Mouse (Mus musculus): ENCODE data around the gene Abhd15.

The Abhd15 gene

GRCm38 (mm10) chr11:77514832-77515636 lies at the start of gene Abhd15:
Gene Abhd15 (plus strand): TSS chr11:77515121.
- DNase-seq (ENCODE audit: low spot score) = peak; percentile 48

- DNase-seq (ENCODE audit: low spot score) = no peak
These were observed 48.4 kb upstream of the Abhd15 start for GRCm38 (mm10) chr11:77466544-77466943.

GRCm38 (mm10) chr11:77467157-77467556 lies 47.8 kb upstream of the Abhd15 start:
- peak; percentile 87 for DNase-seq (ENCODE audit: low spot score)

DNA sequence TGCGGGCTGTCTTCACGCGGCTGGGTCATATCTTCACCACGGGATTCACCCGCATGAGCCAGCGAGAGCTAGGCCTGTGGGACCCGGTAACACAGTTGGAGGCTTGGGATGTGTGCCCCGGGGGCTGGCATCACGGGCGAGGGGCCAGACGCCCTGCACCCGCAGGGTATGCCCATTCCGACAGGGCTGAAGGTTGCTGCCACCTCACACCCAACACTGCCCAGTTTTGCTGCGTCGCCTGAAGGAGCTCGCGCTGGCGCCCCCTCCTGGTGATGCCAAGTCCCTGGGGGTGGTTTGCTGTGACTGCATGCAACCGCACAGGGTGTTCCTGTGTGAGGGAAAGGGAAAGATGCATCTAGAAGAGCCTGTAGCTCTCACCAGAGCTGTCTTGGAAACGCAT lies 47.1 kb upstream of the Abhd15 start:
- peak; percentile 82 for DNase-seq (ENCODE audit: low spot score)

GRCm38 (mm10) chr11:77468397-77468796 lies 46.5 kb upstream of the Abhd15 start:
- no peak for DNase-seq (ENCODE audit: low spot score)

DNA sequence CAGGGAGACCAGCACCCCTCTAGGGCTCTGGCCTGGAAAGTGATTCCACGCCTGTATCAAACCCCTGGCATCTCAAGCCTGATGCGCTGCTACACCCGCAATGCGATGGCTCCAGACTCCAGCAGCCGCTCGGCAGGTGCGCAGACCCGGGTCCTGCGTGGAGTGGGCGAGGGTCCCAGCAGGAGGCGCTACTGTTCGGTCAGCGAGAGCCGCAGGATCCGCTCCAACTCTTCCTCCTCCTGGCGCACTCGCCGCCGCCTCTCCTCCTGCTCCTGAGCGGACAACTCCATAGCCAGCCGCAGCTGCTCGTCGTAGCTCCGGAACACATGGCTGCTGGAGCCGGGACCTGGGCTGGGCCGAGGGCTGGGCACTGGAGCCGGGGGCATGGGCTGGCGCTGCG lies 43.5 kb upstream of the Abhd15 start:
- DNase-seq (ENCODE audit: low spot score) = no peak

- DNase-seq (ENCODE audit: low spot score) = no peak
These were observed 42.1 kb upstream of the Abhd15 start for GRCm38 (mm10) chr11:77472775-77473174.

DNA sequence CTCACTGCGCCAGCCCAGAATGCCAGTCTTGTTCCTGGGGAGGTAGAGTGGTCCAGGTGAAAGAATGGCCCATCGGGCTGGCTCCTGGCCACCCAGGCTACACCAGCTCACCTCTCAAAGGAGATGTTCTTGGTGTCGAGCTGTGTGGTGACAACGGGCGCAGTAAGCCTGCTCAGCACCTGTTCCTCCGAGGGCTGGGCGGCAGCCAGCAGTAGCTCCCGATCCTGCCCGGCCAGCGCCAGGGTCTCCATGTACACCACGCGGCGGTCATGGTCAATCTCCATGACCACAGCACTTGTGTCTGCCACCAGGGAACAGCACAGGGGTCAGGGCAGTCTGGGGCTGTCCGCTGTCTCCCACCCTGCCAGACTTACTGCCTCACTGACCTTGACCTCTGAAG lies 38.7 kb upstream of the Abhd15 start:
- no peak for DNase-seq (ENCODE audit: low spot score)

DNA sequence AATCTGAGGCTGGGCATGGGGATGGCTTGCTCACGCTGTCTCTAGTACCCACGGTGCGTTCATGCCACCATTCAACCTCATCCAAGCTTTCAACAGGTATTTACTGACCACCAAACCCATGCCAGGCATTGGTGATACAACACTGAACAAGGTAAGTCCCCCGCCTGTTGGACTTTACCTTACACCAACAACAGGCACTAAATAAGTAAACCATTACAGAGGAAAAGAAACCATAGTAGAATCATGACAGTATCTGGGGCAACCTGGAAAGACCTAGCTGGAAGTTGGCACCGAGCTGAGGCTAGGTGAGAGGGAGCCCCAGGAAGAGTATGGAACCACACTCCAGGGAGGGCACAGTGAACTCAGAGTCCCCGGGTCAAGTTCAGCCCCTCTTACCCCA lies 38.0 kb upstream of the Abhd15 start:
- DNase-seq (ENCODE audit: low spot score) = no peak

DNA sequence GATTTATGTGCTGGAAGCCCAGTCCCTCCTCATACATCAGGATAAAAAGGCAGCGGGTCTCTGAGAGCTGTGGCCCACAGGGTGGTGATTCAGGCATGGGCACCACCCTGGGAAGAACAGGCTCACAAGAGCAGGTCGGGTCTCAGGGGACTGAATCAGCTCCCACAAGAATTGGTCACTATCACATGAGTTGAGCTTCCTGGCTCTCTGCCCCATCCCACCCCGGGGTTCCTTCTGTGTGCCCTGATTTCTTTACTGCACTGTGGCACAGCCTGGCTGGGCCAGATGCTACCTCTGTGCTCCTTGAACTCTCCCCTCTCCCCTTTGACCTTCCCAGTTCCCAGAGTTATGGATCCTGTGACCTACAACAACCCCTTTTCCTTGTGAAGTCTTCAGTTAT lies 31.9 kb upstream of the Abhd15 start:
- no peak for DNase-seq (ENCODE audit: low spot score)

GRCm38 (mm10) chr11:77483510-77484255 lies 31.2 kb upstream of the Abhd15 start:
- DNase-seq (ENCODE audit: low spot score) = peak; percentile 76

- DNase-seq (ENCODE audit: low spot score) = no peak
These were observed 29.7 kb upstream of the Abhd15 start for GRCm38 (mm10) chr11:77485229-77485628.

DNA sequence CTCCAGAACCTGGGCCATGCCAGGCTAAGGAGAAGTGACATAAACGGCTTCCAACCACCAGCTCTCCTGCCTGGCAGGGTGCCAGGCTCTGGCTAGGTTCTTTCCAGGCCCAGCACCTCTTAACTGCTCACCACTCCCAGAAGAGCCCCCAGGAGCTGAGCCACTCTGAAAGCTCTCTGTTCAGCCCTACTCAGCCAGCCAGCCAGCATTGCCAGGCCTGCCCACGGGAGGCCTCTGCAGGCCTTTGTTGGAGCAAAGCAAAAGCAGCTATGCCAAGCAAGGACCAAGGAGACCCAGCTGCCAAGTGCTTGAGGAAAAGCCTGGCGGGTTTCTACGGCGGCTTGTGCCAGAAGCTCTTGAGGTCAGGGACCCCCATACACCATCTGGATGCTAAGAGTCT lies 28.1 kb upstream of the Abhd15 start:
- no peak for DNase-seq (ENCODE audit: low spot score)

DNA sequence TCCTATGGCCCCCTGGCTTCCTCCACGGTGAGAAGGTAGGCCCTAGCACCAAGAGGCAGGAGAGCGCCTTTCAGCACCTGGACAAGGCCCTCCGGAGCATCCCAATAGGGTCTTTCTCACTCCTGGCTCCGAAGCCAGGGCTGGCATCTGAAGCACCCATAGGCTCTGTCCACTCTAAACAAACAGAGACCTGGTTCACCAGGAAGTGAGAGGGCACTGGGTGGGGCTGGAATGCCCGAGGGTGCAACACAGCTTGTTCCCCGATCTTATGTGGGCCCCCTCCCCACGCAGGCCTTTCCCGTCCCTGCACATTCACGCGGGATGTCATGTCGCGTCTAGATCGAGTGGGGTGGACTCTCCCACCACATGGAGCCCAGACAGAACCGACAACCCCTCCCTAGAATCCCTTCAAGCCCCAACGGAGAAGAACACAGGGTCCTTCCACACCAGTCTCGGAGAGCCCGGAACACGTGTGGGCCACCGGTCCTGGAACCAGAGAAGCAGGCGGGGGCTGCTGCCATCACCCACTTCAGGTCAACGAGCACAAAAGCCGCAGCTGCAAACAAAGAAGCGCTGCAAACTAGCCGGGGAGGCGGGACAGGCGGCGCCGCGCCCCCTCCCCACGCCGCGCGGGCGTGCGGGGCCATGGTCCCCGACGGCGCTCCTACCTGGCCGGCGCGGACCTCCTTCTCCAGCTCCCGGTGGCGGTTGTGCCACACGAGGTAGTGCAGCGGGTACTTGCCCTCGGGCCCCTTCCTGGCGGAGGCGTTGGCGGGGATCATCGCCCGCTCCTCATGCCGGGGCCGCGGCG lies 25.9 kb upstream of the Abhd15 start:
- no peak for DNase-seq (ENCODE audit: low spot score)

- DNase-seq (ENCODE audit: low spot score) = peak; percentile 31
These were observed 25.2 kb upstream of the Abhd15 start, which contains the start of gene Ankrd13b for GRCm38 (mm10) chr11:77489591-77490235. Gene Ankrd13b (minus strand): TSS chr11:77489678.

DNA sequence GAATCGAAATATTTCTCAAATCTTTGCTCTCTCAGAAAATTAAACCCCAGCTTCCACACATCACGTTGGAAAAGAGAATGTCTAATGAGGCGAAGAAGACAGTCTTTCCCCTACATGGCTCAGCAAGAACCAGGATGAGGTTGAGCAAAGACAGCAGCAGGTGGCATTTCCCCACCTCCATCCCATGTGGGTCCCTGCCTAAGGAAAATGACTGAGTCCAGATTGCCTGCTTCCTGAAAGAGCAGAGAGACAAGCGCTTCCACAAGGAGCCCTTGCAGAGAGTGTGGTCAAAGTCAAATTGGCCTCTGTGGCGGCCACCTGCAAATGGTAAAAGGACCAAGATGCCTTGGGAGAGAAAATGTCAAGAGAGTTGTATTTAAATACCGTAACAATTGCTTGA lies 24.5 kb upstream of the Abhd15 start:
- no peak for DNase-seq (ENCODE audit: low spot score)

GRCm38 (mm10) chr11:77491123-77491501 lies 23.8 kb upstream of the Abhd15 start:
- DNase-seq (ENCODE audit: low spot score) = peak; percentile 87

GRCm38 (mm10) chr11:77491502-77492291 lies 23.2 kb upstream of the Abhd15 start:
- no peak for DNase-seq (ENCODE audit: low spot score)

- DNase-seq (ENCODE audit: low spot score) = peak; percentile 20
These were observed 22.5 kb upstream of the Abhd15 start for GRCm38 (mm10) chr11:77492311-77492871.

DNA sequence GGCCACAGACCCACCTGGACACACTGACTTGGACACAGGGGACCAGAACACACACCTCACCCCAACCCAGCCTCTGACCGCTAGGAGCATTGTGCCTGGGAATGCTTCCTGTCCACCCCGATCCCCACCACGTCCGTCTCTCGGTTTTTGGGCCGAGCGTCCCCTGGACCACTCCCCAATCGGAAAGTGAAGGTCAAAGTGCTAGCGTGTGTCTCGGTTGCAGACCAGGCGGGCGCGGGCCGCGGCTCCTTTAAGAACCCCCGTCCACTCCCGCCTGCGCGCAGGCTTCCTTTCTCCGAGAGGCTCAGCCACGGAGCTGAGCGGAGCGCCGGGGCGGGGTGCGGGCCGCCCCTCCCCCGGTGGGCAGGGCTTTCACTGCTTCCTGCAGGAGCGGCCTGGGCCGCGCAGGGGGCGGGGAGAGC lies 22.0 kb upstream of the Abhd15 start:
- DNase-seq (ENCODE audit: low spot score) = peak; percentile 91

Data from T-cell, adult 2 months (primary cell).